8 mouse cellular contexts compared by ENCODE assay signal in the genomic region with DNA sequence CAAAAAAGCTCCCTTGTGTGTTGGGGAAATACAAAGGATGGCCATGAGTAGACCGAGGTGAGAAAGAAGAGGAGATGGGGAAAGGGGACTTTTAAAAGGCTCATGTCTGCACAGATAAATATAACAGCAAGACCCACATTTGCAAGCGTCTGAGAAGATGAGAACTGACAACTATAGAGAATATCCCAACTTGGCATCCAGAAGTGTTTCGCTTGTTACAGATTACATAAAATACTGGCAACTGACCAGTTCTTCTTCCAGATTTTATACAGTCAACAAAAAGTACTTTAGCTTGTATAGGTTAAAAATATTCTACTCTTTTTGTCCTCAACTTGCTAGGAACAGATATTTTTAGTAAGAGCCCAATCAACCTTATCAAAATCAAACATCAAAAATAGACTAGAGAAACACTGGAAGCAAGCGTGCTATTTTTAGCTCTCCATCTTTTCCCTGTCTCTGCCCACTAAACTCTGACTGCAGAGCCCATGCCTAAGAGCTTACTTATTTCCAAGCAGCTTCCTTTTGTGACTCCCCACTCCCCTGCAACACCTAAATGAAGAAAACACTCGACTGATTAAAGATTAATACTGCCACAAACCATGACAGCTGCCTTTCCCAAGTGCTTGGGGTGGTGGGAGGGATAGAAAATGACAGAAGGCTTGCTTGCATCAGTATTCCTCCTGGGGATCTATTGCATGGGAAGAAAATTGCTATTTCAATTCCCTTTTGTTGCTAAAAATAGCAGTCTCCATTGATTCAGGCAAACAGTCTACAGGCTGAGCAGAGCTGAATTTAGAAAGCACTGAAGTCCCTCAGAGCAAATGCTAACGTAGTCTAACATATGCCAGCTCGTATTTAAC. TPM values are rescaled to one million over a fixed set of nuclear protein-coding genes. Genes with fewer than 3 reads are reported as not detected.
DNase-seq lines count a peak whose midpoint lies in the region; ATAC-seq and TF ChIP-seq lines count a peak whose summit lies in the region.

No protein-coding gene starts in this region.

- H3K9me3 ChIP-seq in kidney, postnatal 0 days (replicated peaks; ENCODE audit: low read length), result no peaks in the 10 kb centered on the region
- H3K9me3 ChIP-seq in embryonic facial prominence, embryonic 15.5 days (replicated peaks), result no peaks in the 10 kb centered on the region
- no peaks in the 10 kb centered on the region for H3K9me3 ChIP-seq in hindbrain, embryonic 14.5 days (ENCODE audit: control insufficient read depth, low read length)
- no peaks in the 10 kb centered on the region for H3K9me3 ChIP-seq in midbrain, embryonic 12.5 days
- H3K9me3 ChIP-seq in lung, postnatal 0 days (ENCODE audit: low read length), result no peaks in the 10 kb centered on the region

- H3K4me2 ChIP-seq in kidney, postnatal 0 days (ENCODE audit: low read length), result no peak overlapping the region
- no peak overlapping the region for H3K4me2 ChIP-seq in embryonic facial prominence, embryonic 15.5 days (replicated peaks)
- peak overlapping the region; percentile 32 for H3K4me2 ChIP-seq in hindbrain, embryonic 14.5 days (replicated peaks)
- peak overlapping the region; percentile 35 for H3K4me2 ChIP-seq in midbrain, embryonic 12.5 days (replicated peaks)
- H3K4me2 ChIP-seq in lung, postnatal 0 days (replicated peaks; ENCODE audit: low read depth, low read length), result no peak overlapping the region; the same call in 1 of the 2 replicates

- no peaks in the 10 kb centered on the region for H3K27me3 ChIP-seq in kidney, postnatal 0 days (ENCODE audit: insufficient read depth, low read length)
- H3K27me3 ChIP-seq in kidney, adult 2 months (replicated peaks; ENCODE audit: control insufficient read depth, insufficient read depth, low read length), result no peaks in the 10 kb centered on the region
- no peaks in the 10 kb centered on the region for H3K27me3 ChIP-seq in embryonic facial prominence, embryonic 15.5 days
- no peaks in the 10 kb centered on the region for H3K27me3 ChIP-seq in hindbrain, embryonic 14.5 days (ENCODE audit: control insufficient read depth, insufficient read depth, low read length)
- H3K27me3 ChIP-seq in midbrain, embryonic 12.5 days, result no peaks in the 10 kb centered on the region
- no peaks in the 10 kb centered on the region for H3K27me3 ChIP-seq in lung, postnatal 0 days (replicated peaks; ENCODE audit: insufficient read depth, low read length)

- TF ChIP-seq EP300 in lung, postnatal 0 days (IDR thresholded peaks at IDR 0.05), result no peak

- H3K36me3 ChIP-seq in kidney, postnatal 0 days (ENCODE audit: insufficient read depth, low read length), result no peaks in the 10 kb centered on the region
- H3K36me3 ChIP-seq in kidney, adult 2 months (ENCODE audit: control insufficient read depth, insufficient read depth, low read length), result no peaks in the 10 kb centered on the region
- H3K36me3 ChIP-seq in embryonic facial prominence, embryonic 15.5 days, result no peaks in the 10 kb centered on the region
- no peaks in the 10 kb centered on the region for H3K36me3 ChIP-seq in hindbrain, embryonic 14.5 days (replicated peaks; ENCODE audit: control insufficient read depth, insufficient read depth)
- no peaks in the 10 kb centered on the region for H3K36me3 ChIP-seq in midbrain, embryonic 12.5 days
- H3K36me3 ChIP-seq in lung, postnatal 0 days (ENCODE audit: insufficient read depth, low read length), result no peaks in the 10 kb centered on the region

- TF ChIP-seq CTCF in kidney, postnatal 0 days (IDR thresholded peaks at IDR 0.05; ENCODE audit: low read depth), result no peak
- TF ChIP-seq CTCF in kidney, adult 2 months (conservative IDR thresholded peaks at IDR 0.05; ENCODE audit: insufficient read depth, insufficient read length, low read depth, low read length), result no peak
- no peak for TF ChIP-seq CTCF in lung, postnatal 0 days (IDR thresholded peaks at IDR 0.05)

- H3K27ac ChIP-seq in kidney, postnatal 0 days, result peak overlapping the region; percentile 32; the same call in 1 of the 2 replicates
- H3K27ac ChIP-seq in kidney, adult 2 months (ENCODE audit: insufficient read depth, low read depth, low read length), result no peak overlapping the region
- peak overlapping the region; percentile 58 for H3K27ac ChIP-seq in embryonic facial prominence, embryonic 15.5 days (replicated peaks)
- H3K27ac ChIP-seq in hindbrain, embryonic 14.5 days, result peak overlapping the region; percentile 88
- H3K27ac ChIP-seq in midbrain, embryonic 12.5 days (replicated peaks), result peak overlapping the region; percentile 86
- H3K27ac ChIP-seq in lung, postnatal 0 days (ENCODE audit: low read length), result no peak overlapping the region

- no peak for TF ChIP-seq POLR2A in kidney, adult 2 months (IDR thresholded peaks at IDR 0.05; ENCODE audit: low read depth, low read length)

- peak; percentile 22 for DNase-seq in kidney, postnatal 0 days (ENCODE audit: low spot score)
- DNase-seq in kidney, adult 2 months, result no peak
- peak; percentile 75 for DNase-seq in hindbrain, embryonic 14.5 days (ENCODE audit: low spot score)
- no peak for DNase-seq in adrenal gland, adult 8-10 months
- DNase-seq in lung, postnatal 0 days (ENCODE audit: low spot score), result no peak
- no peak for DNase-seq in liver

- no peak overlapping the region for H3K4me3 ChIP-seq in kidney, postnatal 0 days (replicated peaks; ENCODE audit: low read depth, low read length)
- H3K4me3 ChIP-seq in kidney, adult 2 months (ENCODE audit: insufficient read depth, low read depth, low read length), result no peak overlapping the region
- no peak overlapping the region for H3K4me3 ChIP-seq in embryonic facial prominence, embryonic 15.5 days (replicated peaks)
- H3K4me3 ChIP-seq in hindbrain, embryonic 14.5 days (replicated peaks; ENCODE audit: low read length), result no peak overlapping the region
- H3K4me3 ChIP-seq in midbrain, embryonic 12.5 days, result no peak overlapping the region
- H3K4me3 ChIP-seq in lung, postnatal 0 days (ENCODE audit: low read depth, low read length), result no peak overlapping the region

- 44% methylated on average over 7 of the region's 7 CpGs for WGBS in kidney, postnatal 0 days
- WGBS in kidney, adult 2 months, result 35% methylated on average over 7 of the region's 7 CpGs
- WGBS in embryonic facial prominence, embryonic 15.5 days, result 35% methylated on average over 7 of the region's 7 CpGs
- 36% methylated on average over 7 of the region's 7 CpGs for WGBS in hindbrain, embryonic 14.5 days
- WGBS in midbrain, embryonic 12.5 days, result 40% methylated on average over 7 of the region's 7 CpGs
- 25% methylated on average over 7 of the region's 7 CpGs for WGBS in lung, postnatal 0 days

- peaks cover 2% of the 10 kb centered on the region for H3K4me1 ChIP-seq in kidney, postnatal 0 days (replicated peaks; ENCODE audit: insufficient read depth, low read length)
- H3K4me1 ChIP-seq in kidney, adult 2 months (ENCODE audit: control insufficient read depth, insufficient read depth, low read length), result peaks cover 4% of the 10 kb centered on the region; the same call in 1 of the 2 replicates
- H3K4me1 ChIP-seq in embryonic facial prominence, embryonic 15.5 days, result peaks cover 10% of the 10 kb centered on the region
- H3K4me1 ChIP-seq in hindbrain, embryonic 14.5 days (replicated peaks; ENCODE audit: control insufficient read depth, insufficient read depth, low read length), result peaks cover 34% of the 10 kb centered on the region
- peaks cover 25% of the 10 kb centered on the region for H3K4me1 ChIP-seq in midbrain, embryonic 12.5 days
- H3K4me1 ChIP-seq in lung, postnatal 0 days (ENCODE audit: insufficient read depth, low read depth, low read length), result no peaks in the 10 kb centered on the region; the same call in 1 of the 2 replicates

- no peak overlapping the region for H3K9ac ChIP-seq in kidney, postnatal 0 days (ENCODE audit: low read depth, low read length)
- H3K9ac ChIP-seq in embryonic facial prominence, embryonic 15.5 days, result no peak overlapping the region
- peak overlapping the region; percentile 5; the same call in 1 of the 2 replicates for H3K9ac ChIP-seq in hindbrain, embryonic 14.5 days
- H3K9ac ChIP-seq in midbrain, embryonic 12.5 days (replicated peaks), result peak overlapping the region; percentile 37; the same call in 1 of the 2 replicates
- no peak overlapping the region for H3K9ac ChIP-seq in lung, postnatal 0 days (replicated peaks; ENCODE audit: low read depth)

- no peak for ATAC-seq in kidney, postnatal 0 days (replicated peaks; ENCODE audit: low FRiP score, low read depth)
- ATAC-seq in embryonic facial prominence, embryonic 15.5 days (ENCODE audit: insufficient number of reproducible peaks, low FRiP score, low TSS enrichment, low read depth), result 0 out of 2 replicates have a peak, but pooled peaks have one; percentile 19
- peak; percentile 86 for ATAC-seq in hindbrain, embryonic 14.5 days (ENCODE audit: low FRiP score)
- ATAC-seq in midbrain, embryonic 12.5 days (ENCODE audit: low FRiP score, low read depth), result peak; percentile 88
- no peak for ATAC-seq in lung, postnatal 0 days

RNA-seq across cellular contexts. Expression of gene Hsd17b12, which starts 35.4 kb away (rescaled TPM):
- 102 and 107 TPM in 2 replicates for polyA plus RNA-seq in kidney, postnatal 0 days (2015; fragmentation: Nextera tagmentation; extraction: Ambion mirVana)
- polyA plus RNA-seq in kidney, adult 2 months (2012; rRNA removed), result 27.2 and 32.4 TPM in 2 replicates
- polyA plus RNA-seq in embryonic facial prominence, embryonic 15.5 days (2015; fragmentation: Nextera tagmentation; extraction: Ambion mirVana), result 123 TPM in 2 replicates
- polyA plus RNA-seq in hindbrain, embryonic 14.5 days (2014; fragmentation: Nextera tagmentation; extraction: Ambion mirVana), result 136 and 146 TPM in 2 replicates
- 109 and 110 TPM in 2 replicates for polyA plus RNA-seq in midbrain, embryonic 12.5 days (2016; fragmentation: Nextera tagmentation; extraction: Ambion mirVana)
- total RNA-seq in adrenal gland, adult 8-10 months (2022), result 100 to 1,000 TPM; 138 to 202 (median 172) TPM
- 57.2 and 69.7 TPM in 2 replicates for polyA plus RNA-seq in lung, postnatal 0 days (2015; fragmentation: Nextera tagmentation; extraction: Ambion mirVana)

Comparison
In these comparisons a context has a peak if more than half of its experiments do, and no peak if none do; other contexts are left out.
1. DNase-seq: peak in kidney, postnatal 0 days (single experiment) and hindbrain, embryonic 14.5 days (single experiment); none in kidney, adult 2 months (single experiment), adrenal gland, adult 8-10 months (single experiment), lung, postnatal 0 days (single experiment) and liver (single experiment).
2. H3K27ac ChIP-seq: peak in kidney, postnatal 0 days (single experiment), embryonic facial prominence, embryonic 15.5 days (single experiment), hindbrain, embryonic 14.5 days (single experiment) and midbrain, embryonic 12.5 days (single experiment); none in kidney, adult 2 months (single experiment) and lung, postnatal 0 days (single experiment).
3. ATAC-seq: peak in embryonic facial prominence, embryonic 15.5 days (single experiment), hindbrain, embryonic 14.5 days (single experiment) and midbrain, embryonic 12.5 days (single experiment); none in kidney, postnatal 0 days (single experiment) and lung, postnatal 0 days (single experiment).
4. H3K4me2 ChIP-seq: peak in hindbrain, embryonic 14.5 days (single experiment) and midbrain, embryonic 12.5 days (single experiment); none in kidney, postnatal 0 days (single experiment), embryonic facial prominence, embryonic 15.5 days (single experiment) and lung, postnatal 0 days (single experiment).
5. H3K9ac ChIP-seq: peak in hindbrain, embryonic 14.5 days (single experiment) and midbrain, embryonic 12.5 days (single experiment); none in kidney, postnatal 0 days (single experiment), embryonic facial prominence, embryonic 15.5 days (single experiment) and lung, postnatal 0 days (single experiment).